Mouse (Mus musculus) kidney, adult 2 months (tissue): ENCODE measurements at regions not wholly inside any gene's neighbourhood (a gene's known extent, or its start where the extent isn't known, plus 50 kb on each side); places are given as distances from the start of the nearest gene placed in this dataset.
A peak's percentile ranks its signal among the peaks of the same experiment; 100 is the strongest.

Experiments used
- CTCF ChIP-seq: fragments of 200-500 bp; conservative IDR thresholded peaks from 2 replicates; pipeline ENCODE4 v1.5.1; 2011; ENCODE audit warnings: low read depth, mild to moderate bottlenecking, control low read depth, low read length, moderate library complexity, mixed read lengths; ENCODE audit not compliant: insufficient read depth, insufficient read length
- POLR2A ChIP-seq: fragments of 200-500 bp; IDR thresholded peaks from one replicate; pipeline ENCODE4 v1.6.1; 2011; ENCODE audit warnings: low read depth, low read length, control low read depth

- TF ChIP-seq POLR2A (no peak), CTCF (peak; percentile 43)
These were observed 83.5 kb downstream of the En1 start for GRCm38 (mm10) chr1:120685650-120686244.
